Mouse (Mus musculus) thymus, adult 2 months (tissue): ENCODE results near the gene Rbm41.

Experiments used
- CTCF ChIP-seq: fragments of 200-500 bp; IDR thresholded peaks from 2 replicates; pipeline ENCODE4 v1.5.1; 2012; ENCODE audit warnings: mild to moderate bottlenecking, control low read depth, low read length, moderate library complexity, borderline replicate concordance; ENCODE audit not compliant: control insufficient read depth, poor library complexity, insufficient read depth; ENCODE audit errors: extremely low read depth
- POLR2A ChIP-seq: fragments of 200-500 bp; IDR thresholded peaks from 2 replicates; pipeline ENCODE4 v1.6.1; 2012; ENCODE audit warnings: mild to moderate bottlenecking, low read length, control low read depth, moderate library complexity; ENCODE audit not compliant: control insufficient read depth, poor library complexity, insufficient read depth; ENCODE audit errors: extremely low read depth

DNA sequence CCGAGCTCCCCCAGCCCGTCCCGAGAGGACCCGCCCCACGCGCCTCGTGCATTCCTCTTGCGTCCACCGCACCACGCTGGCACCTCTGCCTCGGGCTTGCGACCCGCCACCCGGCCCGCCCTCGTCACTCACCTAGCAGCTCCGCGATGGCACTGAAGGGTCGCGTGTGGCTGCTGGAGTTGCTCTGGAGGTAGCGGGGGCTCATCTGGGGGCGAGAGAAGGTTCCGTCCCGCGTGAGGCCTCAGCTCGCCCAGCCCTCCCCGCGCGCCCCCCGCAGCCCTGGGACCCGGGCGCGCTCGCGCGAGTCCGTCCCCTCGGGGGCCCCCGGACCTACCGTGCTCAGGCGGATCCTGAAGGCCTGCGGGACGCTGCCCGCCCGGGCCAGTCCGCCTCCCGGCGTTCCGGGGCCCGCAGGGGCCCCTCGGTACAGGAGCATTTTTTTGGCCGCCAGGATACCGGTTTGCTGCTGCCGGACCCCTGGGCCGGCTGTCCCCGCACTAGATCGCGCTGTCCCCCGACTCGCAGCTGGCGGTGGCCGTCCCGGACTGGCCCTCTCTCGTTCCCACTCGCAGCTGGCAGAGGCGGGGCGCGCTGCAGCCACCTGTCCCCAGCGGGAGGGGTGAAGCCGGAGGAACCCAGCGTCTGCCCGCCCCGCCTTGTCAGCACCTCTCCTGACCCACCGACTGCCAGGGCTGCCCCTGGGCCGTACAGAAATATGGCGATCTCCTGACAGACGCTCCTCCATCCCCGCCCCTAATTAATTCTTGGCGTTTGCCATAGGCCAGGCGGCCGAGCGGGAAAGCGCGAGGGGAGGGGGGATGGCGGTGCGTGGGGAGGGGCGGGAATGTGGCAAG is 127.2 kb downstream of the Rbm41 start, which contains the start of gene Morc4:
- TF ChIP-seq CTCF (no peak), POLR2A (no peak)
